Mouse (Mus musculus) frontal cortex, postnatal 10 days (tissue): ENCODE results near the gene Zfr2.
A peak's percentile ranks its signal among the peaks of the same experiment; 100 is the strongest.
"Not testable (repeated sequence)": the region's sequence is repeated elsewhere in the genome, so short reads cannot be mapped to it uniquely, and the experiment has no call there.

Experiments used
- DNase-seq, 2 experiments: peaks; one replicate each; pipeline ENCODE4 v3.0.0; 2022; ENCODE audit warnings: low spot score in 2 of 2, mixed read lengths in 1 of 2

The Zfr2 gene

DNA sequence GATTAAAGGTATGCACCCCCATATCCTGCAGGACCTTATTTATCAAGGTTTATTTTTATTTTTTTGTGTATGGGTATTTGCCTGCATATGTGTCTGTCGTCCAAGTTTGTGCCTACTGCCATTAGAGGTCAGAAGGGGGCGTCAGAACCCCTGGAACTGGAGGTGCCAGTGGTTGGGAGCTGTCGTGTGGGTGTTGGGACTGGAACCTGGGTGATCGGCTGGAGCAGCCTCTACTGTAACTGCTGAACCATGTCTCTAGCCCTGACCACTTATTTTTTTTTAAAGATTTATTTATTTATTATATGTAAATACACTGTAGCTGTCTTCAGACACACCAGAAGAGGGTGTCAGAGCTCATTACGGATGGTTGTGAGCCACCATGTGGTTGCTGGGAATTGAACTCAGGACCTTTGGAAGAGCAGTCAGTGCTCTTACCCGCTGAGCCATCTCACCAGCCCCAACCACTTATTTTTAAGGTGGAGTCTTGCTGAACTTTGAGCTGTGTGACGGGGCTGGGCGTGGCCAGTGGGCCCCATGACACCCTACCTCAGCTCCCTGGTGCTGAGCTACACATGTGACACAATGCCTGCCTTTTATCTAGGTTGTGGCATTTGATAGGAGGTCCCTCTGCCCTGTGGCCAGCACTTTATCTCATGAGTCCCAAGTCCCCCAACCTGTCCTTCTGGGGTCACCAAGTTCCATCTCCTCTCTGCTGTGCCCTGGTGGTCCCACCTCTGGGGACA is 29.8 kb upstream of the Zfr2 start:
- no peak for DNase-seq

- no peak for DNase-seq
These were observed 28.8 kb upstream of the Zfr2 start for GRCm38 (mm10) chr10:81204137-81204536.

DNA sequence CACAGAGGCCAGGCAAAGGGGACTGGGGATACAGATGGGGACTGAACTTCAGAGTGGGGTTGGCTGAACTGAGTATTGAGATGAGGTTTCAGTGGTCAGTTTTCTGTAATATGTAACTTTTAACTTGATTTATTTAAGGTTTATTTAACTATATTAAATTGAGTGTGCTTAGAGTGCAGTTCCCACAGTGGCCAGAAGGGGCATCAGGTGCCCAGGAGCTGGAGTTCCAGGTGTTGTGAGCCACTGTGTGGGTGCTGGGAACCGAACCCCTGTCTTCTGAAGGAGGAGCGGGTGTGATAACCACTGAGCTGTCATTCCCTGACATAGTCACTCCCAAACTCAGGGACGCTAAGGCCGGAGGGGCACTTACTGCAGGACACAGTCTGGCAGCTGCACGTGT is 22.8 kb upstream of the Zfr2 start:
- DNase-seq, result no peak

GRCm38 (mm10) chr10:81216260-81216659 is 16.7 kb upstream of the Zfr2 start:
- no peak for DNase-seq

- DNase-seq, result no peak
These were observed 16.1 kb upstream of the Zfr2 start for GRCm38 (mm10) chr10:81216810-81217209.

- DNase-seq, result not testable (repeated sequence)
These were observed 15.7 kb upstream of the Zfr2 start for GRCm38 (mm10) chr10:81217267-81217666.

- peak in 1 of 2 experiments; percentile 54 for DNase-seq
These were observed 15.0 kb upstream of the Zfr2 start for GRCm38 (mm10) chr10:81217964-81218363.

DNA sequence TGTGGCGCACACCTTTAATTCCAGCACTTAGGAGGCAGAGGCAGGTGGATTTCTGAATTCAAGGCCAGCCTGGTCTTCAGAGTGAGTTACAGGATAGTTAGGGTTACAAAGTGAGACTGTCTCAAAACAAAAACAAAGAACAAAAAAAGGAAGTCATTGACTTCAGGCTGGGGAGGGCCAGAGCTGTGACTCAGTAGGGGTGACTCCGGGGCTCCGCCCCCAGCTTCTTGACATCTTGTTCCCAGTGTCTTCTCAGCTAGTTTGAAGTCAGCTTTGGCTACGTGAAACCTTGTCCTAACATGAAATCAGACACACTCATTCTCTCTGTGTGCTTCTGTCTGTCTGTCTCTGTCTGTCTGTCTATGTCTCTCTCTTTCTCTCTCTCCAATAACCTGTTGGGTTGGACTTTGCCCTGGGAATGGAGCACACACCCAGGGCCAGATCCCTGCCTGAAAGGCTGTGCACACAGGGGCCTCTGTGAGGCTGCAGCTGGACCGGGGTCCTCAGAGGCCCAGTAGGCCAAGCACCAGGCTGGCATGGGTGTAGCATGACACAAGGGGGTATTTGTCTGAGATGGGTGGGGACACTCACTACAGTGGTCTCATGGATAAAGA is 11.4 kb upstream of the Zfr2 start:
- no peak for DNase-seq

DNA sequence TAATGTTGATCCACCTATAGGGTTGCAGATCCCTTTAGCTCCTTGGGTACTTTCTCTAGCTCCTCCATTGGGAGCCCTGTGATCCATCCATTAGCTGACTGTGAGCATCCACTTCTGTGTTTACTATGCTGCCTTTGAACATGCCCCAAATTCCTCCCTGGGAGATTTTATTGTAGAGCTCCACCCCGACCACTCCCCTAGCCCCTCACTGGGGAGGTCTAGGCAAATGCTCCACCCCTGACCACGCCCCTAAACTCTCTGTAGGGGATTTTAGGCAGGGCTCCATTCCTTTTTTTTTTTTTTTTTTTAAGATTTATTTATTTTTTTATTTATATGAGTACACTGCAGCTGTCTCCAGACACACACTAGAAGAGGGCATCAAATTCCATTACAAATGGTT is 9.2 kb upstream of the Zfr2 start:
- DNase-seq, result not testable (repeated sequence)

DNA sequence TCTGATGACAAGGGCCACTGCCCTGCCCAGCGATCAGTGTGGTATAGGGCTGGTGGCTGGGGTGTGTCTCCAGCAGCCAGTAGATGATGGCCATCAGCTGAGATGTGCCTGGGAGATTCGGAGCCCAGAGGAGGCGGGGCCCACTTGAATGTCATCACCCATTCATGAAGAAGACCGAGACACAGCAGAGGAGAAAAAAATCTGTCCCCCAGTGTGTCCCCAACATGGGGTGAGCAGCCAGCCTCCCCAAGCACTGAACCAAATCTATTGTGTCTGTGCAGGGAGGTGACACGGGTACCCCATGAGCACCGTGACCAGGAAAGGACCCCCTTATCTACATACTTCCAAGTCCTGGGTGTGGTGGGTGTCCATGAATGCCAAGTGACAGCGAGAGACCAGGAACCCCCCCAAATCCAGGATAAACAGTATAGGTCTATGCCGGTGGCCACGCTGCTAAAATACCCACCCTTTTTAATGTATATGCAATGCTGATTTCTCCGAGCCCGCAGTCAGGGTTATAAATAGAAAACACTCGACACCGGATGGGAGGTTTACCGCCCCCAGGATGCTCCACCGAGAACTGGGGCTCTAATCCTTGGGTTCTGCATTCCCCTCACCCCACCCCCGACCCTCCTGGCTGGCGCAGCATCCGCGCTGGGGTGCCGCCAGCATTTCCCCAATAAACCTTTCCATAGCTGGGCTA is 3.1 kb upstream of the Zfr2 start:
- no peak for DNase-seq

DNA sequence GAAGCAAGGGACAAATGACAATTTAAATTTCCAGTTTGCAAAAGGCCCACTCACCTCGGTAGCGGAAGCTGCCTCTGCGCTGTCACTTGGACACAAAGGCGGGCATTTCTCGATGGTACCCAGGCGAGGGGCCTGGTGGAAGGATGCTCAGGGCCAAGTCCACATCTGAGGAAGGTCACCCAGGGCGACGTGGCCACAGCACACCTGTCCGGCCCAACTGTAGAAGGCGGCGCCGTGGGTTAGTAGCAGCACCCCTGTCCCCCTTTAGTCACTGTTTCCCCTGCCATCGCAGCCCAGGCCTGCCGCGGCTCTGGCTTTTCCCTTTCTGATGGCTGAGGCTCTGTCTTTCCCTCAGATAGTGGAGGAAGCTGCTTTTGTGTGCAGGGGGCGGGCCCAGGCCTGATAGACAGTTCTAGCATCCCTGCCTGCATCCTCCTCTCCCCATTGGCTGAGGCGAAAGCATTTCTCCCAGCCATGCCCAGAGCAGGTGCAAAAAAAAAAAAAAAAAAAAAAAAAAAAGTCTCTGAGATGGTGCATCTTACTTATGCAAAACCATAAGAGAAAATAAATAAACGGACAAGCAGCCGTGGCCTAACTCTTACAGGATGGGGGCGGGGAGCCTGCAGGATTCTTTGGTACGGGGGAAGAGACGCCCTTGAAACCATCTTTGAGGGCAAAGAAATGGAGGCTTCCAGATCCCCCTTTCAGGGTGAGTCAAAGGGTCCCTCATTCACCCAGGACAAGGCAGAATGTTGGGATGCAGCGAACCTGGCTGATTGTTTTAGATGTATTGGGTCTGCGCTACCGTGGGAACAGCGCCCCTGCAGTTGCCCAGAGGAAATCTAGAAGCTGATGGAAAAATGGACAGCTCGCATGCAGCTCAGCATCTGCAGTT is 2.3 kb upstream of the Zfr2 start, which contains the start of gene Atcay:
Gene Atcay, minus strand, starts transcription at position 396 of the 895 bp plus-strand sequence.
- peak; percentile 83 to 84 for DNase-seq

DNA sequence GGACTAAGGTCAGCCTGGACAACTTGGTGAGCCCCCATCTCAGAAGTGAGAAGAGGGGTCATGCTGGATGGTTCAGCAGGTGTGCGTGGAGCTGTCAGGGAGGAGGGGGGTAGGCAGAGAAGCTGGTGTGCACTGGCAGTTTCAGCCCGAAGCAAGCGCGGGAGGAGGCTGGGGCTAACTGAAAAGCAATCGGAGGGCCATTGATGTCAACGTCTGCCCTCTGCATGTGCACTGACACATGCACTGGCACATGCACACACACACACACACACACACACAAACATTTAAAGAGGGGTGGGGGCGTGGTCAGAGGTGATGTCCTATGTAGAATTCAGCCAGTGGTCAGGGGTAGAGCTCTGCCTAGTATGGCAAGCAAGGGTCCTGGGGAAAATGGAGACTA is 1.5 kb upstream of the Zfr2 start:
- no peak for DNase-seq

- DNase-seq, result no peak
These were observed 251 bp downstream of the Zfr2 start for GRCm38 (mm10) chr10:81233226-81233585.

GRCm38 (mm10) chr10:81234206-81234605 is 1.3 kb downstream of the Zfr2 start:
- no peak for DNase-seq

- no peak for DNase-seq
These were observed 3.7 kb downstream of the Zfr2 start for GRCm38 (mm10) chr10:81236471-81237268.

DNA sequence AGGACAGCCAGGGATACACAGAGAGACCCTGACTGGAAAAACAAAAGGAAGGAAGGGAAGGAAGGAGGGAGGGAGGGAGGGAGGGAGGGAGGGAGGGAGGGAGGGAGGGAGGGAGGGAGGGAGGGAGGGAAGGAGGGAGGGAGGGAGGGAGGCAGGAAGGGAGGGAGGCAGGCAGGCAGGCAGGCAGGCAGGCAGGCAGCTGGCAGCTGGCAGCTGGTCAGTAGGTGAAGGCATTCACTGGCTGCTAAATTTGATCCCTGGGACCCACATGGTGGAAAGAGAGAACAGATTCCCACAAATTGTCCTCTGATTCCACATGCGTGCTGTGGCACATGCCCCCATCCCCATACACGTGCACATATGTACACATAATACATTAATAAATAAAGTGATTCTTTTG is 5.7 kb downstream of the Zfr2 start:
- no peak for DNase-seq

- DNase-seq, result no peak
These were observed 7.9 kb downstream of the Zfr2 start for GRCm38 (mm10) chr10:81240876-81241275.

DNA sequence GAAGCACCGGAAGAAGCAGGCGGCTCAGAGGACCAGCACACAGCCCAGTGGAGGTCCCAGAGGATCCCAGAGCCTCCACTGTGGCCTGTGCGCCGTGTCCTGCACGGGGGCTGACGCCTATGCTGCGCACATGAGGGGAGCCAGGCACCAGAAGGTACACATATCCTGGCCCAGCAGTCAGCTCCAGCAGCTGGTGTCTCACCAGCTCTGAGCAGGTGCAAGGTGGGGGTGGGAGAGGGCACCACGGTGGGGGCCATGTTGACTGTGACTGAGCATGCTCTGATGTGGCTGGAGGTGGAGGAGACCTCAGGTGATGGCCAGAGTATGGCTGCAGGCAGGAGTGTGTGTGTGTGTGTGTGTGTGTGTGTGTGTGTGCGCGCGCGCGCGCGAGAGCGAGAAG is 9.1 kb downstream of the Zfr2 start:
- DNase-seq, result no peak

DNA sequence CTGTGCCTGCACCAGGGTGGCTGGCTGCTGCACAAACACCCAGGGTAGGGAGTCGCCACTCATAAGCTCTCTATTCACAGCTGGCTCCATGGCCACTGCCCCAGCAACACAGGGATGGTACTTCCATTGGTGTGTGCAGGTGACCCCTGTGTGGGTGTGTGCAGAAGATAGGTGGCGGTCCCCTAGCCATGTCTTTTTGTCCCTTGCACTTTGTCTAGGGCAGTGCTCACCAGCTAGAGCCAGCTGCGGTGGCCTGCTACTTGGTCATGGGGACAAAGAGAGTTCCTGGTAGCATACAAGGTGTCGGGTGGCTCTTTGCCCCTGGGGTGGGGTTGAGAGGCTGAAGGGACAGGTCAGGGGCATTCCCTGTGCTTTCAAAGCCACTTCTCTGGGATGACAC is 11.2 kb downstream of the Zfr2 start:
- no peak for DNase-seq

GRCm38 (mm10) chr10:81244595-81244994 is 11.6 kb downstream of the Zfr2 start:
- DNase-seq, result peak in 1 of 2 experiments; percentile 72

GRCm38 (mm10) chr10:81245166-81245565 is 12.2 kb downstream of the Zfr2 start:
- DNase-seq, result no peak
